Mouse (Mus musculus) midbrain, embryonic 14.5 days (tissue): ENCODE measurements around the gene Rapgef2. TPM values are rescaled to one million over a fixed set of nuclear protein-coding genes. Genes with fewer than 3 reads are reported as not detected.

Experiments
- ATAC-seq: fragments of 200-750 bp; cut with Nextera tagmentation; 2 replicates; pipeline ENCODE4 v1.8.0; 2017; ENCODE audit warnings: moderate number of reproducible peaks, moderate library complexity; ENCODE audit not compliant: low FRiP score, low TSS enrichment
- DNase-seq: peaks from one replicate; pipeline ENCODE4 v3.0.0-alpha.2; 2015
- H3K27ac ChIP-seq: fragments of 300-500 bp; sonication (generic); replicated peaks from 2 replicates; pipeline ENCODE4 v1.5.1; 2014; ENCODE audit warnings: mild to moderate bottlenecking, low read depth, low read length, moderate library complexity
- H3K27me3 ChIP-seq: fragments of 300-500 bp; sonication (generic); 2 replicates; pipeline ENCODE4 v1.6.1; 2014; ENCODE audit warnings: low read length, control low read depth, mixed read lengths; ENCODE audit not compliant: control insufficient read depth, insufficient read depth
- H3K36me3 ChIP-seq: fragments of 300-500 bp; sonication (generic); 2 replicates; pipeline ENCODE4 v1.6.1; 2014; ENCODE audit warnings: low read length, control low read depth; ENCODE audit not compliant: control insufficient read depth, insufficient read depth
- H3K4me1 ChIP-seq: fragments of 300-500 bp; sonication (generic); 2 replicates; pipeline ENCODE4 v1.6.1; 2014; ENCODE audit warnings: mild to moderate bottlenecking, antibody characterized with exemption, low read length, control low read depth; ENCODE audit not compliant: control insufficient read depth, insufficient read depth
- H3K4me2 ChIP-seq: fragments of 300-500 bp; sonication (generic); 2 replicates; pipeline ENCODE4 v1.6.1; 2014; ENCODE audit warnings: mild to moderate bottlenecking, low read length, moderate library complexity
- H3K4me3 ChIP-seq: fragments of 300-500 bp; sonication (generic); replicated peaks from 2 replicates; pipeline ENCODE4 v1.5.1; 2014; ENCODE audit warnings: low read depth, low read length
- H3K9ac ChIP-seq: fragments of 300-500 bp; sonication (generic); replicated peaks from 2 replicates; pipeline ENCODE4 v1.6.1; 2014; ENCODE audit warnings: mild to moderate bottlenecking, low read length, moderate library complexity
- H3K9me3 ChIP-seq: fragments of 300-500 bp; sonication (generic); 2 replicates; pipeline ENCODE4 v1.6.1; 2016; ENCODE audit warnings: low read length, control low read depth, mixed read lengths; ENCODE audit not compliant: control insufficient read depth
- WGBS: fragments of 180-500 bp; shearing (Covaris S2); extraction: QIAGEN DNeasy Blood & Tissue Kit; methylation state at CpG from one replicate; pipeline ENCODE4 v1.1.7; 2014; 5-methylcytosine and 5-hydroxymethylcytosine counted together
- polyA plus RNA-seq: library from polyadenylated mRNA; unstranded; fragments of >200 nt; fragmentation: Nextera tagmentation; extraction: Ambion mirVana; gene quantifications from 2 replicates; pipeline ENCODE4 v1.2.1, GENCODE M21; 2014

The Rapgef2 gene
- polyA plus RNA-seq, 1 experiment from 2014 or later: 14.8 TPM

GRCm38 (mm10) chr3:79088461-79088860 lies 197.9 kb downstream of the Rapgef2 start:
- WGBS: 89% methylated on average over 5 of the region's 5 CpGs
- H3K36me3 ChIP-seq: peaks cover 84% of the 10 kb centered on the region
- DNase-seq: no peak
- H3K4me2 ChIP-seq: no peak overlapping the region
- no peaks in the 10 kb centered on the region for H3K4me1 ChIP-seq
- H3K27me3 ChIP-seq: no peaks in the 10 kb centered on the region
- H3K4me3 ChIP-seq: no peak overlapping the region
- no peak overlapping the region for H3K27ac ChIP-seq
- ATAC-seq: no peak
- H3K9ac ChIP-seq: no peak overlapping the region
- H3K9me3 ChIP-seq: no peaks in the 10 kb centered on the region

GRCm38 (mm10) chr3:79086282-79086681 lies 200.0 kb downstream of the Rapgef2 start:
- no peak overlapping the region for H3K4me2 ChIP-seq
- no peaks in the 10 kb centered on the region for H3K9me3 ChIP-seq
- no peaks in the 10 kb centered on the region for H3K4me1 ChIP-seq
- ATAC-seq (no peak), DNase-seq (no peak)
- no peak overlapping the region for H3K9ac ChIP-seq
- H3K36me3 ChIP-seq: peaks cover 86% of the 10 kb centered on the region
- 89% methylated on average over 4 of the region's 4 CpGs for WGBS
- H3K4me3 ChIP-seq: no peak overlapping the region
- no peak overlapping the region for H3K27ac ChIP-seq
- H3K27me3 ChIP-seq: no peaks in the 10 kb centered on the region

GRCm38 (mm10) chr3:79083881-79084280 lies 202.4 kb downstream of the Rapgef2 start:
- no peak for ATAC-seq
- Histone ChIP-seq H3K27me3 (no peaks in the 10 kb centered on the region), H3K9ac (no peak overlapping the region), H3K4me3 (no peak overlapping the region), H3K9me3 (no peaks in the 10 kb centered on the region), H3K27ac (no peak overlapping the region), H3K36me3 (peaks cover 83% of the 10 kb centered on the region), H3K4me2 (no peak overlapping the region), H3K4me1 (no peaks in the 10 kb centered on the region)
- 92% methylated on average over 3 of the region's 3 CpGs for WGBS
- DNase-seq: no peak

- Histone ChIP-seq H3K4me1 (no peaks in the 10 kb centered on the region), H3K36me3 (peaks cover 86% of the 10 kb centered on the region), H3K9me3 (no peaks in the 10 kb centered on the region), H3K27me3 (no peaks in the 10 kb centered on the region), H3K9ac (no peak overlapping the region), H3K4me2 (no peak overlapping the region), H3K4me3 (no peak overlapping the region), H3K27ac (no peak overlapping the region)
- WGBS: 97% methylated on average over 10 of the region's 10 CpGs
- no peak for DNase-seq
- ATAC-seq: no peak
These were observed 203.3 kb downstream of the Rapgef2 start for GRCm38 (mm10) chr3:79083030-79083429.

GRCm38 (mm10) chr3:79079076-79079475 lies 207.2 kb downstream of the Rapgef2 start:
- H3K4me2 ChIP-seq: no peak overlapping the region
- no peak overlapping the region for H3K27ac ChIP-seq
- 74% methylated on average over 3 of the region's 3 CpGs for WGBS
- peaks cover 66% of the 10 kb centered on the region for H3K36me3 ChIP-seq
- H3K9ac ChIP-seq: no peak overlapping the region
- no peak for DNase-seq
- no peaks in the 10 kb centered on the region for H3K9me3 ChIP-seq
- H3K27me3 ChIP-seq: no peaks in the 10 kb centered on the region
- no peak overlapping the region for H3K4me3 ChIP-seq
- no peaks in the 10 kb centered on the region for H3K4me1 ChIP-seq
- ATAC-seq: no peak

GRCm38 (mm10) chr3:79074970-79075369 lies 211.3 kb downstream of the Rapgef2 start:
- Histone ChIP-seq H3K36me3 (peaks cover 47% of the 10 kb centered on the region), H3K4me1 (no peaks in the 10 kb centered on the region), H3K4me3 (no peak overlapping the region), H3K4me2 (no peak overlapping the region), H3K27me3 (no peaks in the 10 kb centered on the region), H3K9me3 (no peaks in the 10 kb centered on the region), H3K27ac (no peak overlapping the region), H3K9ac (no peak overlapping the region)
- ATAC-seq (no peak), DNase-seq (no peak)
- 80% methylated on average over 3 of the region's 3 CpGs for WGBS

- no peak overlapping the region for H3K9ac ChIP-seq
- no peaks in the 10 kb centered on the region for H3K9me3 ChIP-seq
- no peaks in the 10 kb centered on the region for H3K27me3 ChIP-seq
- 89% methylated on average over 13 of the region's 13 CpGs for WGBS
- H3K4me1 ChIP-seq: no peaks in the 10 kb centered on the region
- H3K4me2 ChIP-seq: no peak overlapping the region
- ATAC-seq: no peak
- no peak overlapping the region for H3K27ac ChIP-seq
- peaks cover 46% of the 10 kb centered on the region for H3K36me3 ChIP-seq
- no peak overlapping the region for H3K4me3 ChIP-seq
- no peak for DNase-seq
These were observed 212.6 kb downstream of the Rapgef2 start for GRCm38 (mm10) chr3:79073541-79074244.

GRCm38 (mm10) chr3:79071561-79071960 lies 214.8 kb downstream of the Rapgef2 start:
- no peak for DNase-seq
- Histone ChIP-seq H3K4me1 (no peaks in the 10 kb centered on the region), H3K4me3 (no peak overlapping the region), H3K36me3 (peaks cover 46% of the 10 kb centered on the region), H3K4me2 (no peak overlapping the region), H3K9ac (no peak overlapping the region), H3K27me3 (no peaks in the 10 kb centered on the region), H3K27ac (no peak overlapping the region), H3K9me3 (no peaks in the 10 kb centered on the region)
- ATAC-seq: no peak
- 66% methylated on average over 7 of the region's 7 CpGs for WGBS

- H3K27ac ChIP-seq: no peak overlapping the region
- no peak for DNase-seq
These were observed 216.4 kb downstream of the Rapgef2 start for GRCm38 (mm10) chr3:79069891-79070290.

More at GRCm38 (mm10) chr3:79069891-79070290, 216.4 kb downstream of the Rapgef2 start:
- H3K4me3 ChIP-seq: no peak overlapping the region
- H3K27me3 ChIP-seq: no peaks in the 10 kb centered on the region
- no peak for ATAC-seq
- H3K36me3 ChIP-seq: peaks cover 58% of the 10 kb centered on the region
- no peak overlapping the region for H3K4me2 ChIP-seq
- WGBS: 90% methylated on average over 10 of the region's 10 CpGs
- H3K9me3 ChIP-seq: no peaks in the 10 kb centered on the region
- no peak overlapping the region for H3K9ac ChIP-seq
- no peaks in the 10 kb centered on the region for H3K4me1 ChIP-seq
